Mouse (Mus musculus) lung, adult 2 months (tissue): ENCODE measurements at regions not wholly inside any gene's neighbourhood (a gene's known extent, or its start where the extent isn't known, plus 50 kb on each side); places are given as distances from the start of the nearest gene placed in this dataset.

Source experiments
- CTCF ChIP-seq: fragments of 200-500 bp; IDR thresholded peaks from 2 replicates; pipeline ENCODE4 v1.5.1; 2011; ENCODE audit warnings: mild to moderate bottlenecking, low read length, control low read depth; ENCODE audit not compliant: insufficient read depth
- POLR2A ChIP-seq: fragments of 200-500 bp; IDR thresholded peaks from 2 replicates; pipeline ENCODE4 v1.6.1; 2011; ENCODE audit warnings: low read depth, mild to moderate bottlenecking, control low read depth, low read length, borderline replicate concordance; ENCODE audit errors: extremely low read depth

DNA sequence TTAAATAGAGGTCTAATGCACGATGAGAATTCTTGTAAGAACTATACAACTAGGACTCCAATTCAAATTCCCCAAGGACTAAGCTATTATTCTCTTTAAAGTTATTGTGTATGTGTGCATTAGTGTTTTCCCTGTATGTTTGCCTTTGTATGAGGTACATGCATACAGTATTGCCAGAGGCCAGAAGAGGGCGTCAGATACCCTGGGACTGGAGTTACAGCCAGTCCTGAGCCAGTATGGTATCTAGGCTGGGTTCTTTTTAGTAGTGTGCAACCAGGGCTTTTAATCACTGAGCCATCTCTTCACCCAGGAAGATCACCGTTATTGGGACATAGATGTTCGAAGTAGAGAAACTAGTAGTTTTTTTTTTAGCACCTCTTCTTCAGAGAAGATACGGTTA, 154.2 kb upstream of the Esrrg start:
- TF ChIP-seq CTCF (no peak), POLR2A (no peak)
